Mouse (Mus musculus): ENCODE results near the gene Ddx39.

Gene Ddx39

DNA sequence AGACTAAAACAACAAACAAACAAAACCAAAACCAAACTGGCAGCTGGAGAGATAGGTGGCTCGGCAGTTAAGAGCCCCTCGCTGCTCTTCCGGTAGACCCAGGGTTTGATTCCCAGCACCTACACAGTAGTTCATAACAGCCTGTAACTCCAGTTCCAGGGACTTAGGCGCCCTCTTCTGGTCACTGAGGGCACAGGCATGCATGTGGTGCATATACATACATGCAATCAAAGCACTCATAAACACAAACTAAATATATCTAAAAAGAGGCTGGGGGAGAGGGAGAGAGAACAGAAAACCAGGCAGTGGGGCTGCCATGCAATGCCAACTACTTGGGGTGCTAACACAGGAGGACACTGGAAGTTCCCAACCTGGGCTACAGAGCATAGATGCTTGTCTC lies 22.4 kb downstream of the Ddx39 start:
- DNase-seq (ENCODE audit: low read depth) = peak; percentile 58

DNA sequence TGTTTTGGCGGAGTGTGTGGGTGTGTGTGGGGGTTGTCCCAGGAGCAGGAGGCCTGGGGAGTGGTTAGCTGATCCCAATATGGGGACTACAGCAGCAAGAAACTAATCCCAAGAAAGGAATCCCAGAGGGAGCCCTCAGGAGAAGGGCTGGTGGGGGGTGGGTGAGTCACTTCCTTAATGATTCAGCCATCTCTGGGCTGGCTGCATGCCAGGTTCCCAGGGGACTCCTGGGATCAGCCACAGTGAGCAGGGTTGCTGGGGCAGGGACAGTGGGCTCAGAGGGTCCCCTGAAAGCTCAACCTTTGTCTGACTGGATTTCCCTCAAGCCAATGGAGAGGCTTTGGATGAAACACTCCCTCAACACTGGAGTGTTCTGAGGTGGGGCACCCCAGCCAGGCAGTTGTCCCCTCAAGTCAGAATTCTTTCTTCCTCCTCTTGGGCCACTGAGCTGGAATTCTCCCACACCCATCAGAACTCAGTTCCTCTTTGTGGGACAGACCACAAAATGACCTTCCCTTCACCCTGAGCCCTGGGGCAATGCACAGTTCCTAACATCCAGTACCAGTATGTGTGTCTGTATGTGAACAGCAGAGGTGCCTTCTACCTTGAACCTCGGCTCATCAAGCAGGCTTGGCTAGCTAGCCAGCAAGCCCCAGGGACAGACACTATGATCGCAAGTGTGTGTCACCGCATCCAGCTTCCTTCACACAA lies 23.0 kb downstream of the Ddx39 start:
- DNase-seq (ENCODE audit: low read depth) = no peak

- no peak for DNase-seq (ENCODE audit: low read depth)
These were observed 24.2 kb downstream of the Ddx39 start for GRCm38 (mm10) chr8:83738949-83739710.

GRCm38 (mm10) chr8:83739711-83740468 lies 24.9 kb downstream of the Ddx39 start:
- DNase-seq (ENCODE audit: low read depth) = peak; percentile 92

GRCm38 (mm10) chr8:83740586-83740975 lies 25.6 kb downstream of the Ddx39 start:
- no peak for DNase-seq (ENCODE audit: low read depth)

- DNase-seq (ENCODE audit: low read depth) = peak; percentile 76
These were observed 26.2 kb downstream of the Ddx39 start, which contains the start of gene Adgre5 for GRCm38 (mm10) chr8:83740976-83741741. Adgre5 (minus strand) TSS chr8:83741326.

- peak; percentile 85 for DNase-seq (ENCODE audit: low read depth)
These were observed 27.1 kb downstream of the Ddx39 start for GRCm38 (mm10) chr8:83741849-83742655.

GRCm38 (mm10) chr8:83742968-83743367 lies 28.0 kb downstream of the Ddx39 start:
- DNase-seq (ENCODE audit: low read depth) = no peak

GRCm38 (mm10) chr8:83744070-83744469 lies 29.1 kb downstream of the Ddx39 start:
- no peak for DNase-seq (ENCODE audit: low read depth)

DNA sequence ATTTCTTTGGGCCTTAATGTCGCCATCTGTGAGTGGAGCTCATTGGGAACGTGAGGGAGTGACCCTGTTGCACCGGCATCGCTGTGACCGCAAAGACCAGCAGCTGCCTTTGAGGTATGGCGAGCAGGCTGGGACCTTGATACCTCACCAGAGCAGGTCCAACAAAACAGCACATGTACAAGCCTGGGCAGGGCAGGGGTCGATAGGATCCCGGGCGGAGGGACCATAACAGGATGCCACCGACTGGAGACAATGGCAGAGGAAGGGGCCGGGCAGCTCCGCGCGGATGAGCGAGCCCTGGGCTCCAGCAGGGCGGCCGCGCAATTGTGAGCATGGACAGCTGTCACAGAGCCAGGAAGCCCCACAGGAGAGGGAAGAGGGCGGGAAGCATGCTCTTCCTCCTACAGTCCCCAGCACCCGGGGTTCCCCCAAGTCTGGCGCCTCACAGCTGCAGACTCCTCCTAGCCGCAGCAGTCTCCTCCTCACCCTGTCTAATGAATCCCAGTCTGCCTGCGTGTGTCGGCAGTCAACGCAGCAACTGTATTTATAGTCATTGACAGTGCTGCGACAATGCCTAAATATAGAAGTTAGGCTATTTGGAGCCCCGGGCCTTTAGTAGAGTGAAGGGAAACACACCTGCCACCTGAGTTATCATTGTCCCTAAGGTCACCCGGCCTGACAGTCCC lies 32.8 kb downstream of the Ddx39 start:
- DNase-seq (ENCODE audit: low read depth) = peak; percentile 81

GRCm38 (mm10) chr8:83748708-83749107 lies 33.7 kb downstream of the Ddx39 start:
- peak; percentile 94 for DNase-seq (ENCODE audit: low read depth)

GRCm38 (mm10) chr8:83749265-83749664 lies 34.3 kb downstream of the Ddx39 start:
- DNase-seq (ENCODE audit: low read depth) = peak; percentile 66

DNA sequence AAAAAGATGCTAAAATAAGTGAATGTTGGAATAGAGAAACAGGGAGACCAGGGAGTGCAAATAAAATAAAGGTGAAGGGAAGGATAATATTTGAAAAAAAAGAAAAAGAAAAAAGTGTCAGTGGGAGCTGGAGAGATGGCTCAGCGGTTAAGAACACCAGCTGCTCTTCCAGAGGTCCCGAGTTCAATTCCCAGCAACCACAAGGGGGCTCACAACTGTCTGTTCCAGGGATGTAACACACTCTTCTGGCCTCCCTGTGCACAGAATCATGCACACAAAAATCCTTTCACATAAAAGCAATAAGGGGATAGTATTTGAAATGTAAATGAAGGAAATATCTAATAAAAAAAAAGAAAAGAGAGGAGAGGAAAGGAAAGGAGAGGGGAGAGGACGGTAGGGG lies 39.2 kb downstream of the Ddx39 start:
- no peak for DNase-seq (ENCODE audit: low read depth)

DNA sequence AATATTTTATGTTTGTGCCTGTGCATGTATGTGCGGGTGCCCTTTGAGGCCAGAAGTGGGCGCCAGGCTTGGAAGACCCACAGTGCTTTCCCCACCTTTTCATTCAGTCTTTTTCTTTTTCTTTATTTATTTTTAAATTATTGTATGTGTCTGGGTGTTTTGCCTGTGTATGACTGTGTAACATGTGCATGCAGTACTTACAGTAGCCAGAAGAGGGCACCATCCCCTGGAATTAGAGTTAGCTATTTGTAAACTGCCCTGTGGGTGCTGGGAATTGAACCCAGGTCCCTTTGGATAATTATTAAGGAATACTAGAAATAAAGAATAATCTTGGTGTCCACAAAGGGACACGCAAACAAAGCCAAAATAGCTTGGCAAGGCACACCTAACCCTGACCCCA lies 41.3 kb downstream of the Ddx39 start:
- peak; percentile 70 for DNase-seq (ENCODE audit: low read depth)

GRCm38 (mm10) chr8:83757084-83757607 lies 42.2 kb downstream of the Ddx39 start:
- no peak for DNase-seq (ENCODE audit: low read depth)

- peak; percentile 52 for DNase-seq (ENCODE audit: low read depth)
These were observed 43.3 kb downstream of the Ddx39 start for GRCm38 (mm10) chr8:83758298-83758697.

- no peak for DNase-seq (ENCODE audit: low read depth)
These were observed 44.3 kb downstream of the Ddx39 start for GRCm38 (mm10) chr8:83759231-83759759.

GRCm38 (mm10) chr8:83764116-83764515 lies 49.1 kb downstream of the Ddx39 start:
- DNase-seq (ENCODE audit: low read depth) = no peak

DNA sequence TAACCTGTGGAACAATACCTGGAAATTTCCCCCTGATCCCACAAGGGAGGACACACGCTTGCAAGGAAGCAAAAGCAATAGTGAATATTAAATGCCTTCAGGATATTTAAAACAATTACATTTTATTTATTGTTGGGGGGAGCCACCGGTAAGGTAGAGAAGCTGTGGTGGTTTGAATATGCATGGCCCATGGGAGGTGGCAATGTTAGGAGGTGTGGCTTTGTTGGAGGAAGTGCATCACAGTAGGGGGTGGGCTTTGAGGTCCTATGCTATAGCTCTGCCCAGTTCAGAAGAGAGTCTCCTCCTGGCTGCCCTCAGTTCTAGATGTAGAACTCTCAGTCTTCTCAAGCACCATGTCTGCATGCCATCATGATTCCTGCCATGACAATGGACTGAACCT lies 49.7 kb downstream of the Ddx39 start:
- no peak for DNase-seq (ENCODE audit: low read depth)

- DNase-seq (ENCODE audit: low read depth) = no peak
These were observed 50.7 kb downstream of the Ddx39 start for GRCm38 (mm10) chr8:83765663-83766062.

All from naive thymus-derived CD4-positive, alpha-beta T cell, adult 2 months (primary cell).